Mouse (Mus musculus) brain, embryonic 14.5 days (tissue): Measurements from ENCODE around the gene E030018B13Rik.

ENCODE experiments used
- CTCF ChIP-seq: fragments of 200-500 bp; IDR thresholded peaks from 2 replicates; pipeline ENCODE4 v1.5.1; 2012; ENCODE audit warnings: inconsistent platforms, mild to moderate bottlenecking, moderate library complexity, borderline replicate concordance; ENCODE audit not compliant: insufficient read depth, insufficient read length; ENCODE audit errors: extremely low read depth
- POLR2A ChIP-seq: fragments of 200-500 bp; IDR thresholded peaks from 2 replicates; pipeline ENCODE4 v1.6.1; 2012; ENCODE audit warnings: mild to moderate bottlenecking, inconsistent platforms, borderline replicate concordance; ENCODE audit not compliant: poor library complexity, insufficient read depth, insufficient read length, severe bottlenecking; ENCODE audit errors: extremely low read depth

GRCm38 (mm10) chr7:63947514-63948487, 31.1 kb downstream of the E030018B13Rik start:
- TF ChIP-seq CTCF: no peak
- no peak for TF ChIP-seq POLR2A
